Mouse (Mus musculus) stomach, embryonic 15.5 days (tissue): ENCODE measurements around the gene Ccnyl1. TPM values are rescaled to one million over a fixed set of nuclear protein-coding genes. Genes with fewer than 3 reads are reported as not detected.

Experiments used
- ATAC-seq: fragments of 200-750 bp; cut with Nextera tagmentation; 2 replicates; pipeline ENCODE4 v1.8.0; 2017; ENCODE audit warnings: low read depth, moderate number of reproducible peaks, moderate TSS enrichment; ENCODE audit not compliant: insufficient read depth, low FRiP score
- H3K27ac ChIP-seq: fragments of 300-500 bp; sonication (generic); 2 replicates; pipeline ENCODE4 v1.5.1; 2015; ENCODE audit warnings: mild to moderate bottlenecking, inconsistent platforms
- H3K27me3 ChIP-seq: fragments of 300-500 bp; sonication (generic); replicated peaks from 2 replicates; pipeline ENCODE4 v1.6.1; 2015; ENCODE audit warnings: inconsistent platforms
- H3K36me3 ChIP-seq: fragments of 300-500 bp; sonication (generic); 2 replicates; pipeline ENCODE4 v1.6.1; 2015; ENCODE audit warnings: inconsistent platforms
- H3K4me1 ChIP-seq: fragments of 300-500 bp; sonication (generic); 2 replicates; pipeline ENCODE4 v1.6.1; 2015; ENCODE audit warnings: inconsistent platforms
- H3K4me2 ChIP-seq: fragments of 300-500 bp; sonication (generic); 2 replicates; pipeline ENCODE4 v1.6.1; 2015; ENCODE audit warnings: mild to moderate bottlenecking, inconsistent platforms
- H3K4me3 ChIP-seq: fragments of 300-500 bp; sonication (generic); replicated peaks from 2 replicates; pipeline ENCODE4 v1.5.1; 2015; ENCODE audit warnings: inconsistent platforms
- H3K9ac ChIP-seq: fragments of 300-500 bp; sonication (generic); 2 replicates; pipeline ENCODE4 v1.6.1; 2015; ENCODE audit warnings: inconsistent platforms
- H3K9me3 ChIP-seq: fragments of 300-500 bp; sonication (generic); 2 replicates; pipeline ENCODE4 v1.6.1; 2016; ENCODE audit warnings: inconsistent platforms
- WGBS: fragments of 180-500 bp; shearing (Covaris S2); methylation state at CpG from one replicate; pipeline ENCODE4 v1.1.7; 2015; 5-methylcytosine and 5-hydroxymethylcytosine counted together
- polyA plus RNA-seq: library from polyadenylated mRNA; unstranded; fragments of >200 nt; fragmentation: Nextera tagmentation; extraction: Ambion mirVana; gene quantifications from 2 replicates; pipeline ENCODE4 v1.2.1, GENCODE M21; 2015

Ccnyl1 gene
- polyA plus RNA-seq, 1 experiment from 2014 or later, result 4.5 TPM

DNA sequence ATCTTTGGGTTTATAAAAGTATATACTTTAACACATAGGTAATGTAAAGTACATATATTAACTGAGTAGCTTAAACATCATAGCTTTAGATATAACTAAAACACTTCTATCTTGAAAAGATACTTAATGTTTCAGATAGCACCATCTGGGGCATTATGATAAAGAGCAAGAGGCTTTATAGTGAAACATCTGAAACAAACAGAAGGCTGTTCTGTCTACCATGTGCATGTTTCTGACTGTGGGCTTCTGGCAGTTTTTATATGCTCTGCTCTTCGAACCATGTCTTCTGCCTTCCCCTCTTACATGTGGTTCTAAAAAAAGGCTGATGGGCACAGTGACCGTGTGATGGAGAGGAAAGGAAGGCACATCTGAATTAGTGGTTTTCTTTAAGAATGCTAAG is 16.4 kb downstream of the Ccnyl1 start:
- Histone ChIP-seq H3K9ac (no peak overlapping the region), H3K4me3 (no peak overlapping the region), H3K36me3 (peaks cover 9% of the 10 kb centered on the region; the same call in 1 of the 2 replicates), H3K4me2 (no peak overlapping the region), H3K4me1 (no peaks in the 10 kb centered on the region), H3K9me3 (no peaks in the 10 kb centered on the region), H3K27ac (no peak overlapping the region), H3K27me3 (no peaks in the 10 kb centered on the region)
- WGBS, result 88% methylated on average over 2 of the region's 2 CpGs
- ATAC-seq, result no peak

DNA sequence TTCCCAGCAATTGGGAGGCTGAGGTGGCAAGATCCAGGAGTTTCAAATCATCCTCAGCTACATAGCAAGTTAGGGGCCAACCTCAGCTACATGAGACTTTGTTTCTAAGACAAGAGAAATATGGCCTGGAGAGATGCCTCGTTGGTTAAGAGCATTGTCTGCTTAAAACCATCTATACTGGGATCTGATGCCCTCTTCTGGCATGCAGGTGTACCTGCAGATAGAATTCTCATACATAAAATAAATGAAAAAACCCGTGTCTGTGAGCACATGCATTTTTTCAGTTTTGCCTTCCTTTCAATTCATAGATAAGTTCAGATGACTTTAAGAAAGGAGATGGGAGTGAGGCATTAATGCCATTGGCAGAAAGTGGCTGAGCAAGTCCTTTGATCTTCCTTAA is 19.6 kb downstream of the Ccnyl1 start:
- Histone ChIP-seq H3K9me3 (no peaks in the 10 kb centered on the region), H3K27me3 (no peaks in the 10 kb centered on the region), H3K9ac (no peak overlapping the region), H3K4me3 (no peak overlapping the region), H3K4me2 (no peak overlapping the region), H3K4me1 (no peaks in the 10 kb centered on the region), H3K27ac (no peak overlapping the region), H3K36me3 (no peaks in the 10 kb centered on the region; the same call in 1 of the 2 replicates)
- no peak for ATAC-seq
- WGBS, result 22% methylated on average over 2 of the region's 2 CpGs

DNA sequence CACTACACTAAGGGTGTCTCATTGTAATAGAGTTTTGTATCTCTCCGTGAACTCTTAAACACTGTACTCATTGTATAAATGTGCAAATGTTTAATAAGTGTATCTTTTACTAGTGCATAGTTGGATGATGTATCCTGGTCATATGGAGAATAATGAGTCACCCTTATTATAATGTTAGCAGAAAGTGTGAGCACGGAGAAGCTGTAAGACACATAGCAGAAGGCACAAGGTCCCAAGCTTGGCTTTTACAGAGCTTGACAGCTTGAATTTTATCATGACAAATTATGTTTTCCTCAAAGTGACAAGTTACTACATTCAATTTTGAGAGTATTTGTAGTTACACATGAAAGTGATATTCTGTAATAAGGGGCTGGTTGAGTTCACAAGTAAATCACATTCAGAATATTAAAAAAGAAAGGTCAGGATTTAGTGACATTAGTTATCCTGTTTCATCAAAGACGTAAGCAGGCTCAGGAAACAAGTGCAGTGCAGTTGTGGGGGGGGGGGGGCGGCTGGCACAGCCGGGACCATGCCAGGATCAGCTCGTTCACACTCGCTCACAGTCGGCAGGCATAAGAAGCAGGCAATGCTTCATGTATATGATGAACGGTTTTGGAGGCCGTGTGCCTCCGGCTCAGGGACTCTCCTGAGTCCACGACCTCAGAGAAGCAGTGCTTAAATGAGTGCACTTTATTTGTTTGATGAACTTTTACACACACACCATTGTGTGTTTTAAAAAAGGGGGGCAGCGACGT is 21.9 kb downstream of the Ccnyl1 start:
- Histone ChIP-seq H3K27me3 (no peaks in the 10 kb centered on the region), H3K36me3 (no peaks in the 10 kb centered on the region), H3K4me1 (no peaks in the 10 kb centered on the region), H3K9ac (no peak overlapping the region), H3K27ac (no peak overlapping the region), H3K4me2 (no peak overlapping the region), H3K4me3 (no peak overlapping the region), H3K9me3 (no peaks in the 10 kb centered on the region)
- WGBS, result 69% methylated on average over 14 of the region's 14 CpGs
- no peak for ATAC-seq

DNA sequence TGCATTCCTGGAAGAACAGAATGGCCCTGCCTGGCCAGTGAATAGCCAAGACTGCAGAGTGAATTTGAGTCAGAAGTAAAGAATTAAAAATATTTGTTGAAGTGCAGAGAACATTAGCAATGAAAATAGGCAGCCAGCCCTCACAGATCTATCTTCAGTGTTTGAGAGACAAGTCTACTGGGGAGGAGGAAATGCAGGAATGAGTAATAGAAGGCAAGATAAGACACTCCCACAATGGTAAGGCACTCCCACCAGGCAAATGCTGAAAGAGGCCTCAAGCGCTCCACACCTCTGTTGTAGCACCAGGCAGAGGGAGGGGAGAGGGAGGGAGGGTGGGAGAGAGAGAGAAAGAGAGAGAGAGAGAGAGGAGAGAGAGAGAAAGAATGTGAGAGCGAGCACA is 25.2 kb downstream of the Ccnyl1 start:
- H3K27ac ChIP-seq, result peak overlapping the region; percentile 48; the same call in 1 of the 2 replicates
- WGBS, result 55% methylated on average over 2 of the region's 2 CpGs
- no peaks in the 10 kb centered on the region for H3K27me3 ChIP-seq
- no peaks in the 10 kb centered on the region for H3K4me1 ChIP-seq
- H3K9ac ChIP-seq, result no peak overlapping the region
- H3K9me3 ChIP-seq, result no peaks in the 10 kb centered on the region
- no peak overlapping the region for H3K4me2 ChIP-seq
- peak; percentile 82 for ATAC-seq
- H3K36me3 ChIP-seq, result no peaks in the 10 kb centered on the region
- no peak overlapping the region for H3K4me3 ChIP-seq

DNA sequence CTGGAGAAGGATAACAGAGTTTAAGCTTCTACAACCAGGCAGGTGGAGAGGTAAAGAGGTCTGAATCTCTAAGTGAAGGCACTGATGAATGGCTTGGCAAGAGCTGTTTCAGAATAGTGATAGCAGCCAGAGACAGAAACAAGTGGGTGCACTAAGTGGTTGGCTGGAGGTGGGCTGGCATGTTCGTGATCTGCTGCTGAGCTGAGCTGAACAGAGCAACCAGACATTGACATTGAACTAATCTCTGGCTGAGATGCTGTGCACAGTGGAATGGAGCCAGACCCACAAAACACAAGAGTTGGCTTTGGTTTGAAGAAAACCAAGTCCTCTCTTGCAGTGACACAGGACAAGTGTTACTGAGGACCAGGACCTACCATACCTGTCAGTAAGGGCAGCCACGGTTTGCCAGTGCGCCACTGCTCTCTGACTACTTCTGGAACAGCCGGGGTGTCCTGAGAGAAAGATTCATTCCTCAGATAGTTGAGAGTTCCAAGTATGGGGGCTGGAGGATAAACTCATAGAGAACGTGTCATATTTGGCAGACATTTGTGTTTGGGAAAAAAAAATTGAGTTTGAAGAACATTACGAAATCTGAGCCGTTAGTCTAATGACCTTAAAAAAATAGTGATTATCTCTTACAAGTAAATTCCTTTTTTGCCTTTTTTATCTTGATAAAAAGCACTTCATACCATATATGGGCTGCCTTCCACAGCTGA is 26.5 kb downstream of the Ccnyl1 start:
- ATAC-seq, result no peak
- H3K36me3 ChIP-seq, result no peaks in the 10 kb centered on the region
- H3K4me1 ChIP-seq, result 0 out of 2 replicates have a peak, but pooled peaks cover 3% of the 10 kb centered on the region
- no peak overlapping the region for H3K4me3 ChIP-seq
- 72% methylated on average over 7 of the region's 7 CpGs for whole genome bisulfite sequencing
- no peaks in the 10 kb centered on the region for H3K27me3 ChIP-seq
- H3K9ac ChIP-seq, result no peak overlapping the region
- no peak overlapping the region for H3K27ac ChIP-seq
- no peak overlapping the region for H3K4me2 ChIP-seq
- H3K9me3 ChIP-seq, result no peaks in the 10 kb centered on the region

DNA sequence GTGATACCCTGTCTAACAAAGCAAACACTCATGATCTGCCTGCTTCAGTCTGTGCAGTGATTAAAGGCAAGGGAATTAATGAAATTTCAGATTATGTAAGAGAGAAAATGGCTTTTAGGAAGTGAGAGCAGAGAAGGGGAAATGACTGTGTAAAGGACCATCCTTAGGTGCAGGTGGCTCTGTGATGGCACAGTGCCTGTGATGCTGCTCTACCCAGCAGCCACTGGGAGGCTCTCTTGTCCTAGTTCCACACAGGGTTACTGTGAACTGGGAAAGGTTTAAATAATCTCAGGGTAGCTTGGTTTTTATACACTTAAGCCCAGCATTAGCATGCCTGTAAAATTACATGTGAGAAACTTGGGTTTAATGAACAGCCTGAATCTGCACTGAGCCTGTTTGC is 27.2 kb downstream of the Ccnyl1 start:
- ATAC-seq, result peak; percentile 63; the same call in 1 of the 2 replicates
- H3K9me3 ChIP-seq, result no peaks in the 10 kb centered on the region
- no peak overlapping the region for H3K9ac ChIP-seq
- H3K4me2 ChIP-seq, result no peak overlapping the region
- no peak overlapping the region for H3K27ac ChIP-seq
- H3K4me3 ChIP-seq, result no peak overlapping the region
- H3K4me1 ChIP-seq, result 0 out of 2 replicates have a peak, but pooled peaks cover 3% of the 10 kb centered on the region
- no peaks in the 10 kb centered on the region for H3K27me3 ChIP-seq
- no peaks in the 10 kb centered on the region for H3K36me3 ChIP-seq

DNA sequence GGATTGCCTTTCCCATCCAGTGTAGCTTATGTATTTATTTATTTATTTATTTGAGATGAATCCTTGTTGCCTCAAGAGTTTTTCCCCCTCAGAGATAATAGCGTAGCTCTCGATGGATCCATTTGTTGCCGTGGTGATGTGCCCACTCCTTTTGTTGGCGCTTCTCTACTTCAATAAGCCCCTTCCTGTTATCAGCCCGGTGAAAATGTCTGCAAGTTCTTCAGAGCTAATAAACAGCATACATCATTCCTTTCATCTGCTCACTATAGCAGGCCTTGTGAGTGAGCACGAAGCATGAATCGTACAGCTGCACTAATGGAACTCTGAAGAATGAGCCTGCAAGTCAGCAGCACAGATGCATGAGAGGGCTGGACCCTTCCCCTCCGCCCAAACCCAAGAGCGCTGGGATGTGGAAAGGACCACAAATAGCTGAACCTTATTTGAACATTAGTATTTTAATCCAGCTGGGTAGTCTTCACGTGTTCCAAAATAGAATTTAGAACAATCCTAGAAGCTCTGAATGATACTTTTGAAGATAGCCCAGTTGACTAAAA is 30.9 kb downstream of the Ccnyl1 start:
- 56% methylated on average over 10 of the region's 10 CpGs for WGBS
- no peak for ATAC-seq

DNA sequence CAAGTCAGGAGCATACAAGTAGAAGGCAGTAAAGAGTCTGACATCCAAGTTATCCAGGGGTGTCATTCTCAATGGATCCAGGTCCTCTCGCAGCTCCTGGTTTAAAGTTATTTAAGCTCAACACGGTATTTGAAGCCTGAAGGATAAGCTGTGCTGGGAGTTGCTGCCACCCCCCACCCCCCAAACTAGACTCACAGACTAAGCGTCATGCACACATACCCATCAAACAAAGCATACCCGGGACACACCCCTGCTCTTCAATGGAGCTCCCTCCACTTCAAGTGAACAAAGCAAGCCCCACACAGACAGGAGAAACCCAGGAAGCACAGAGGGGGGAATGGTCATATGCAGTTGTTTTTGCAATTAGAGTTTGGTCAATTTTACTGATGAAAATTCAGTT is 39.8 kb downstream of the Ccnyl1 start:
- peaks cover 22% of the 10 kb centered on the region for H3K4me1 ChIP-seq

More for the DNA sequence above, 30.9 kb downstream of the Ccnyl1 start:
- H3K9me3 ChIP-seq, result no peaks in the 10 kb centered on the region
- no peak overlapping the region for H3K9ac ChIP-seq
- no peak overlapping the region for H3K27ac ChIP-seq
- no peaks in the 10 kb centered on the region for H3K27me3 ChIP-seq
- H3K36me3 ChIP-seq, result no peaks in the 10 kb centered on the region
- no peak overlapping the region for H3K4me3 ChIP-seq
- 0 out of 2 replicates have a peak, but pooled peaks cover 3% of the 10 kb centered on the region for H3K4me1 ChIP-seq
- H3K4me2 ChIP-seq, result no peak overlapping the region

DNA sequence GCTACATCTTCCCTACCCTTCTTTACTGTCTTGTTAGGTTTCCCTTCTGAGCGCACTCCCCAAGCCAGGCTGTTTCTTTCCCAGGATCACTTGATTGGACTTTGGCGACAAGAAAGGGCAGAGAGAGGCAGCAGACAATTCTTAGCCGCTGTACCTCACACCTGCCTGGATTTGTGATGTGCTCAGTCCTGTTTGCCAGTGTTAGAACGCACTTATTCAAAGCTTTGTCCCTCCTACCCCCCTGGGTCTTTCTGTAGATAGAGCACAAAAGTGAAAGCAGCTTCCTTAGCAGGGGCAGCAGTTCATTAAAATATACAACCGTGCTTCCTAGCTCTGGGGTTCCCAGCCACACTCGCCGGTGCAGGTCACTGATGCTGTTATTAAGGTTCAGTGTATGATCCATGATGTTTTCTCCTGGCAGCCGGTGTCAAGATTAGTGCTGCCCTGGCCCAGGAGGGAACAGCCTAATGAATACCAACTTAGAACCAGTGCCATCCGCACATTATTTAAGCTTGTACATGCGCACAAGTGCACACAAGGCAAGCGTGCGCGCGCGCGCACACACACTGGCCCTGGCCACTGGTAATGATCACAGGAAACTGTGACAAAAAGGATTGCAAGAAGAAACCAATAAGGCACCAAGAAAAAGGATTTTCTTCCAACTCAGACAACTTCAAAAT is 41.2 kb downstream of the Ccnyl1 start:
- Histone ChIP-seq H3K36me3 (0 out of 2 replicates have a peak, but pooled peaks cover 3% of the 10 kb centered on the region), H3K4me2 (peak overlapping the region; percentile 95; the same call in 1 of the 2 replicates), H3K4me3 (no peak overlapping the region)

More for the DNA sequence above, 39.8 kb downstream of the Ccnyl1 start:
- no peak for ATAC-seq
- Histone ChIP-seq H3K9me3 (no peaks in the 10 kb centered on the region), H3K4me3 (no peak overlapping the region), H3K27ac (no peak overlapping the region), H3K9ac (no peak overlapping the region), H3K4me2 (no peak overlapping the region), H3K36me3 (0 out of 2 replicates have a peak, but pooled peaks cover 3% of the 10 kb centered on the region), H3K27me3 (no peaks in the 10 kb centered on the region)
- 70% methylated on average over 4 of the region's 4 CpGs for WGBS

DNA sequence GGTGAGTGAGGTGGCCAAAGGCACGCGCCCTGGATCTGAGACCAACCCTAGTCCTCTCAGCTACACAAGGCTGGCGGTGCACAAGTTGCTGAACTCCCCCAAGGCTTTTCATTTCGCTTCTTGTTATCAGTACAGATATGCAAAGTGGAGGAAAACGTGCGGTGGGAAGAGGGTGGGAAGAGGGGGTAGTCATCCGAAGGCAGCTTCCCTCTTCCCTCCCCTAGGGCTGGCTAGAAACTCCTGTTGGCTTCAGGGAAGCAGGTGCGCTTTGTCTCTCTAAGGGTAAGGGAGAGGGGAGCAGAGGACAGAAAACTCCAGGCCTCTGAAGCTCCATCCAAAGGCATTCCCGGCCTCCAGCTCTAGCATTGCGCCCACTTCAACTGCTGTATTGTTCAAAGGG is 41.9 kb downstream of the Ccnyl1 start:
- Histone ChIP-seq H3K4me2 (peak overlapping the region; percentile 95), H3K27me3 (no peaks in the 10 kb centered on the region), H3K9ac (no peak overlapping the region), H3K4me1 (peaks cover 32% of the 10 kb centered on the region), H3K9me3 (no peaks in the 10 kb centered on the region), H3K27ac (no peak overlapping the region), H3K4me3 (peak overlapping the region; percentile 18), H3K36me3 (0 out of 2 replicates have a peak, but pooled peaks cover 3% of the 10 kb centered on the region)
- WGBS, result 48% methylated on average over 10 of the region's 10 CpGs
- ATAC-seq, result peak; percentile 31

More for the DNA sequence above, 41.2 kb downstream of the Ccnyl1 start:
- no peak overlapping the region for H3K27ac ChIP-seq
- H3K9ac ChIP-seq, result no peak overlapping the region
- WGBS, result 66% methylated on average over 16 of the region's 16 CpGs
- peaks cover 32% of the 10 kb centered on the region for H3K4me1 ChIP-seq
- H3K9me3 ChIP-seq, result no peaks in the 10 kb centered on the region
- no peaks in the 10 kb centered on the region for H3K27me3 ChIP-seq
- no peak for ATAC-seq

DNA sequence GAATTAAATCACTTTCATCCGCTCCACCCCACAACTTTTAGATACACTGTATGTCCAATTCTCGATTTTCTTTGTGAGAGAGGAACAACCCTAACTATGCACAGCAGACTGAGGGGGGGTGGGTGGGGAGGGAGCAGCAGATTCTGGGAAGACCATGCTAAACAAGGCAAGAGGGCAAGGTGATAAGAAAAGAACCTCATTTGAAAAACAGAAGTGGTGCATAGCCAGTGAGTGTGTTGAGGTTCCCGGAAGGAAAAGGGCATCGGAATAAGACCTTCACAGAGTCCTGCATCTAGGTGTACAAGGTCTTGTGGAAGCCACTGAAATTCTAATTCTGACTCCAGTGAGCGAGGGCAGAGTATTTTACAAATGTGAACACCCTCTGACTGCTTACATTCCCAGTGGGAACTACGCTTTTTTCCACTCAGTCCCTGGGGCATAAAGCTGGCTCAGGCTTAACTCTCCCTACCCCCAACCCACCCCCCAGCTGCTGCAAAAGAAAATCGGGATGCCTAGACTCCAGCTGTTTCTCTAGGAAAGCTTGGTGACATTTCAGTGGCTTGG is 42.5 kb downstream of the Ccnyl1 start:
- Histone ChIP-seq H3K36me3 (0 out of 2 replicates have a peak, but pooled peaks cover 3% of the 10 kb centered on the region), H3K27me3 (no peaks in the 10 kb centered on the region), H3K4me1 (peaks cover 32% of the 10 kb centered on the region), H3K9ac (no peak overlapping the region), H3K9me3 (no peaks in the 10 kb centered on the region), H3K4me2 (peak overlapping the region; percentile 95), H3K27ac (peak overlapping the region; percentile 22; the same call in 1 of the 2 replicates), H3K4me3 (peak overlapping the region; percentile 17; the same call in 1 of the 2 replicates)
- no peak for ATAC-seq
- 49% methylated on average over 7 of the region's 7 CpGs for WGBS
